Mouse (Mus musculus) midbrain, embryonic 11.5 days (tissue): ENCODE data around the gene Gstt2. TPM values are rescaled to one million over a fixed set of nuclear protein-coding genes. Genes with fewer than 3 reads are reported as not detected.
A peak's percentile ranks its signal among the peaks of the same experiment; 100 is the strongest.

Experiments used
- ATAC-seq: fragments of 200-750 bp; cut with Nextera tagmentation; 2 replicates; pipeline ENCODE4 v1.8.0; 2017; ENCODE audit warnings: moderate TSS enrichment, moderate library complexity; ENCODE audit not compliant: low FRiP score
- DNase-seq: peaks from one replicate; pipeline ENCODE4 v3.0.0; 2015; ENCODE audit warnings: low spot score; ENCODE audit errors: missing footprints
- H3K27ac ChIP-seq: fragments of 300-500 bp; sonication (generic); 2 replicates; pipeline ENCODE4 v1.5.1; 2014; ENCODE audit warnings: low read depth, low read length
- H3K27me3 ChIP-seq: fragments of 300-500 bp; sonication (generic); 2 replicates; pipeline ENCODE4 v1.6.1; 2014; ENCODE audit warnings: mild to moderate bottlenecking, low read length, moderate library complexity, mixed read lengths; ENCODE audit not compliant: control insufficient read depth, insufficient read depth
- H3K36me3 ChIP-seq: fragments of 300-500 bp; sonication (generic); 2 replicates; pipeline ENCODE4 v1.6.1; 2014; ENCODE audit warnings: mild to moderate bottlenecking, low read length, moderate library complexity, mixed read lengths; ENCODE audit not compliant: control insufficient read depth, insufficient read depth
- H3K4me1 ChIP-seq: fragments of 300-500 bp; sonication (generic); 2 replicates; pipeline ENCODE4 v1.6.1; 2014; ENCODE audit warnings: low read length; ENCODE audit not compliant: control insufficient read depth, insufficient read depth
- H3K4me2 ChIP-seq: fragments of 300-500 bp; sonication (generic); 2 replicates; pipeline ENCODE4 v1.6.1; 2014; ENCODE audit warnings: mild to moderate bottlenecking, moderate library complexity
- H3K4me3 ChIP-seq: fragments of 300-500 bp; sonication (generic); 2 replicates; pipeline ENCODE4 v1.5.1; 2014; ENCODE audit warnings: low read depth, low read length
- H3K9ac ChIP-seq: fragments of 300-500 bp; sonication (generic); 2 replicates; pipeline ENCODE4 v1.6.1; 2014; ENCODE audit warnings: low read length
- H3K9me3 ChIP-seq: fragments of 300-500 bp; sonication (generic); 2 replicates; pipeline ENCODE4 v1.6.1; 2016; ENCODE audit warnings: low read length; ENCODE audit not compliant: control insufficient read depth
- WGBS: fragments of 180-500 bp; shearing (Covaris S2); extraction: QIAGEN DNeasy Blood & Tissue Kit; methylation state at CpG from one replicate; pipeline ENCODE4 v1.1.7; 2014; 5-methylcytosine and 5-hydroxymethylcytosine counted together
- polyA plus RNA-seq: library from polyadenylated mRNA; unstranded; fragments of >200 nt; fragmentation: Nextera tagmentation; extraction: Ambion mirVana; gene quantifications from 2 replicates; pipeline ENCODE4 v1.2.1, GENCODE M21; 2014

Gstt2 gene
- polyA plus RNA-seq, 1 experiment from 2014 or later: 8.4 TPM

- no peak overlapping the region for H3K9ac ChIP-seq
- peaks cover 22% of the 10 kb centered on the region for H3K4me1 ChIP-seq
- H3K9me3 ChIP-seq: no peaks in the 10 kb centered on the region
- 0 out of 2 replicates have a peak, but pooled peaks cover 5% of the 10 kb centered on the region for H3K36me3 ChIP-seq
- WGBS: 89% methylated on average over 3 of the region's 3 CpGs
- H3K27me3 ChIP-seq: no peaks in the 10 kb centered on the region
- H3K4me2 ChIP-seq: no peak overlapping the region
- ATAC-seq: no peak
- H3K4me3 ChIP-seq: no peak overlapping the region
- no peak for DNase-seq
- H3K27ac ChIP-seq: no peak overlapping the region
Observed at GRCm38 (mm10) chr10:75856976-75857375, 19.8 kb upstream of the Gstt2 start.

DNA sequence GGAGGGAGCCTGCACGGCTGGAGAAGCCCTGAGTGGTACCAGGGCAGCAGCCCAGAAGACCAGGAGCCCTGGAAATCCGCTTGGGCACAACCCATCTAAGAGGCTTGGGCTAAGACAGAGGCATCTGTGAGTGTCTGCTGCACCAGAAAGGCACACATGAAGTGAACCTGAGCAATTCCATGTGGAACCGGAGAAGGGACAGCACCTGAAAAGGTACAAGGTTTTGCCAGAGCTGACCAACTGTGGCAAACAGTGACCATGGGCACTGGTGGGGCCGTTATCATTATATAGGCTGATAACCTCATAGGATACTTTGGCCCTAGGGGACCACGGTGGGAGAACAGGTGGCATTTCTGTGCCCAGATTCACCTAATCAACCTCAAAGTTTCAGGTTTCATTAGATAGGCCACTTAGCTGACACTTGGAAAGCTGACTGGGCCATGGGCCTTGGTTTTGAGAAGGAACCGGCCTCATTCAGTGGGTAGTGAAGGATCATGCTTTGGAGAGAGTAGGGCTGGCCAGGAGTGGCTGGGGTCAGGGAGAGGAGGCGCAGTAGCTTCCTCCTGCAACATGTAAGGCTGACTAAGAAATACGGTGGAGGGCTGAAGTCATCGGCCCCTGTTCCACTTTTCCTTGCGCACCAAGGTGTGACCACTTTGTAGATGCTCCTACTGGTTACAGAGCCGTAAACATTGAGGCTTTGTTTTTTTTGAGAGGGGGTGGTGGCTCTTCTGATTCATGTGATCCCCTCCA is 19.1 kb upstream of the Gstt2 start:
- 0 out of 2 replicates have a peak, but pooled peaks cover 5% of the 10 kb centered on the region for H3K36me3 ChIP-seq
- H3K9me3 ChIP-seq: no peaks in the 10 kb centered on the region
- WGBS: 85% methylated on average over 11 of the region's 11 CpGs
- H3K4me1 ChIP-seq: peaks cover 21% of the 10 kb centered on the region
- no peak overlapping the region for H3K4me2 ChIP-seq
- H3K4me3 ChIP-seq: no peak overlapping the region
- no peak overlapping the region for H3K9ac ChIP-seq
- ATAC-seq: no peak
- H3K27ac ChIP-seq: no peak overlapping the region
- DNase-seq: peak; percentile 80
- H3K27me3 ChIP-seq: no peaks in the 10 kb centered on the region

DNA sequence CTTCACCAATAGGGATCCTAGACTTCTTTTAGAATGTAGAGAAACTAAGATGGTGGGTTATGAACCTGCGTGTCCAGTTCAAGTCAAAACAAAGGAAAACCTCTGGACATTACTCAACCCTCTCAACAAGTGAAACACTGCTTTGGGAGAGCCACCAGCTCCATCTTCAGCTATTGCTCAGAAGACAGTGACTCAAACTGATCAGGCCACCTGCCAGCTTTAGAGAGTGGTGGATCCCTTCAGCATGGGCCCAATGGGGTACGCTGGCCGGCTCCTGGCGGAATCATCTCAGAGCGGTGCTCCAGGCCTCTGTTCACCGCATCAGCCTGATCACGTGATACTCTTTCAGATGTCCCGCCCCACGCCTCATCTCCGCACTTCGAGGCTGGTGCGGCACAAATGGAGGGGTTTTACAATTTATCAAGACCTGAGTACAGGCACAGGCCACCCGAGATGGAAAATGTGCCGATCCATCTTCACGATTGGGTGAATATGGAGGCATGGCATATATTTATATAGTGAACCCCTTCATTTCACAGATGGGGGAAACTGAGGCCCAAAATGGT is 18.3 kb upstream of the Gstt2 start:
- H3K27me3 ChIP-seq: no peaks in the 10 kb centered on the region
- H3K9me3 ChIP-seq: no peaks in the 10 kb centered on the region
- no peak overlapping the region for H3K27ac ChIP-seq
- WGBS: 91% methylated on average over 15 of the region's 15 CpGs
- H3K4me3 ChIP-seq: no peak overlapping the region
- peak; percentile 75 for DNase-seq
- H3K4me1 ChIP-seq: peaks cover 14% of the 10 kb centered on the region
- no peak overlapping the region for H3K4me2 ChIP-seq
- H3K36me3 ChIP-seq: 0 out of 2 replicates have a peak, but pooled peaks cover 5% of the 10 kb centered on the region
- no peak overlapping the region for H3K9ac ChIP-seq
- no peak for ATAC-seq

DNA sequence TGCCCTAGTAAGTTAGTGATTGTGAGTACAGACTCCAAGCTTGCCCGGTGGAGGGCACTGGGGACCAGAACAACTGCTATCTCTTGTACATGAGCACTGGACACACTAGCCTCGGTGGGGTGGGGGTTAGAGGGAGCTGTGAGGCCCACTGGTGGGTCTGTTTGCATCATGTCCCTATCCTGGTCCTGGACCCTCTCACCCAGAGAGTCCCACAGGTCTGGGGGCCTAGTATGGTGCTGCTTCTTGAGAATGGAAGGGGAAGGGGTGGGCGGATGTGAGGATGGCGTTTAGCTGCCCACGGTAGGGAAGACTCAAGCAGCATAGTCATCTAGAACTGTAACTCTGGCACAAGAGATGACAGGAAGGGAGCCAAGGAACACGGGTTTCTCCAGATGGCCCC is 17.6 kb upstream of the Gstt2 start:
- H3K9ac ChIP-seq: no peak overlapping the region
- no peak overlapping the region for H3K4me3 ChIP-seq
- H3K4me2 ChIP-seq: no peak overlapping the region
- ATAC-seq (no peak), DNase-seq (no peak)
- H3K27me3 ChIP-seq: no peaks in the 10 kb centered on the region
- no peak overlapping the region for H3K27ac ChIP-seq
- no peaks in the 10 kb centered on the region for H3K9me3 ChIP-seq
- 0 out of 2 replicates have a peak, but pooled peaks cover 5% of the 10 kb centered on the region for H3K36me3 ChIP-seq
- H3K4me1 ChIP-seq: peaks cover 12% of the 10 kb centered on the region; the same call in 1 of the 2 replicates
- 82% methylated on average over 6 of the region's 6 CpGs for whole genome bisulfite sequencing

GRCm38 (mm10) chr10:75854096-75854495 is 16.9 kb upstream of the Gstt2 start:
- no peak overlapping the region for H3K27ac ChIP-seq
- H3K27me3 ChIP-seq: no peaks in the 10 kb centered on the region
- WGBS: 40% methylated on average over 5 of the region's 5 CpGs
- ATAC-seq: no peak
- H3K36me3 ChIP-seq: 0 out of 2 replicates have a peak, but pooled peaks cover 5% of the 10 kb centered on the region
- H3K9me3 ChIP-seq: no peaks in the 10 kb centered on the region
- no peak overlapping the region for H3K4me2 ChIP-seq
- H3K9ac ChIP-seq: no peak overlapping the region
- peaks cover 11% of the 10 kb centered on the region; the same call in 1 of the 2 replicates for H3K4me1 ChIP-seq
- peak; percentile 69 for DNase-seq
- no peak overlapping the region for H3K4me3 ChIP-seq

DNA sequence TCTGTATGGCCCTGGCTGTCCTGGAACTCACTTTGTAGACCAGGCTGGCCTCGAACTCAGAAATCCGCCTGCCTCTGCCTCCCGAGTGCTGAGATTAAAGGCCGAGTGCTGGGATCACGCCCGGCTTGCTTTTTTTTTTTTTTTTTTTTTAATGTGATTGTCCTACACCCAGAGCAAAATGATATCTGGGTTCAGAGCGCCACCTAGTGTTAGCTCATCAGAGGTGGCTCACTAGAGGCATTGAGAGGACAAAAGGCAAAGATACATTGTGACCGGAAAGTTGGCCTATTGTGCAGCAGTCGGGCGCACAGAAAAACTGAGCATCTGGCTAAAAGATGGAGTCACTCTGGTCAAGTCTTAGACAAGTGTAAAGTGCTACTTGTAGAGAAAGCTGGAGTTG is 16.2 kb upstream of the Gstt2 start:
- Histone ChIP-seq H3K27ac (no peak overlapping the region), H3K27me3 (no peaks in the 10 kb centered on the region), H3K9ac (no peak overlapping the region), H3K4me1 (peaks cover 5% of the 10 kb centered on the region; the same call in 1 of the 2 replicates), H3K36me3 (0 out of 2 replicates have a peak, but pooled peaks cover 5% of the 10 kb centered on the region), H3K9me3 (no peaks in the 10 kb centered on the region), H3K4me3 (no peak overlapping the region), H3K4me2 (no peak overlapping the region)
- DNase-seq (peak; percentile 97), ATAC-seq (peak; percentile 65)
- WGBS: 31% methylated on average over 10 of the region's 10 CpGs

DNA sequence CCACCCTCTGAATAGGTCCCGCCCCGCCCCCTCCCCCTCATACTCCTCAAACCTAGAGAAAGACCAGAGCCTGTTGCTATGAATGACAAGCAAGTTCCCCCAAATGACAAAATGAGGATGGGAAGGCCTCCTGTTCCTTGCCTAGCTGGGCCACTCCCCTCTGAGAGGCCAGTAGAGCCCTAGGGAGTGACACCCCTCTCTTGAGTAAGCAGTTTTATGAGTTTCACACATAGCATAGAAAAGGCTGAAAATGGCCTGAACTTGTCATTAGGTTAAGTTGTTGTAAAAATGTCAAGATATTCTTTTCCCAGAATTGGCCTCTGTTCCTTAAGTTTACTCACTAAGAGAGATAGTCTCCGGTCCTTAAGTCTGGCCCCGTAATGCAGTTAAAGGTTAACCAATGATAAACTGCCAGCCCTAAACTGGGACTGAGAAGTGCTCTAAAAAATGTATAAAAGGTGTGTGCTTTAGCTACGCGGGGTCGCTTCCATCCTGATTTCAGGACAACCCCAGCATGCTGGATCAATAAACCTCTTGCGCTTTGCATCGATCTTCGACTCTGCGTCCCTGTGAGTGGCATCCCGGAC is 15.4 kb upstream of the Gstt2 start:
- Histone ChIP-seq H3K27ac (no peak overlapping the region), H3K27me3 (no peaks in the 10 kb centered on the region), H3K9ac (no peak overlapping the region), H3K36me3 (0 out of 2 replicates have a peak, but pooled peaks cover 4% of the 10 kb centered on the region), H3K9me3 (no peaks in the 10 kb centered on the region), H3K4me3 (no peak overlapping the region), H3K4me2 (no peak overlapping the region), H3K4me1 (peaks cover 3% of the 10 kb centered on the region; the same call in 1 of the 2 replicates)
- DNase-seq: peak; percentile 79
- 97% methylated on average over 12 of the region's 12 CpGs for WGBS
- no peak for ATAC-seq

- peak; percentile 82 for DNase-seq
- no peak for ATAC-seq
- 28% methylated on average over 3 of the region's 3 CpGs for WGBS
- Histone ChIP-seq H3K4me3 (no peak overlapping the region), H3K4me1 (peaks cover 3% of the 10 kb centered on the region; the same call in 1 of the 2 replicates), H3K9ac (no peak overlapping the region), H3K27me3 (no peaks in the 10 kb centered on the region), H3K36me3 (no peaks in the 10 kb centered on the region), H3K27ac (no peak overlapping the region), H3K9me3 (no peaks in the 10 kb centered on the region), H3K4me2 (no peak overlapping the region)
Observed at GRCm38 (mm10) chr10:75851681-75852080, 14.5 kb upstream of the Gstt2 start.

DNA sequence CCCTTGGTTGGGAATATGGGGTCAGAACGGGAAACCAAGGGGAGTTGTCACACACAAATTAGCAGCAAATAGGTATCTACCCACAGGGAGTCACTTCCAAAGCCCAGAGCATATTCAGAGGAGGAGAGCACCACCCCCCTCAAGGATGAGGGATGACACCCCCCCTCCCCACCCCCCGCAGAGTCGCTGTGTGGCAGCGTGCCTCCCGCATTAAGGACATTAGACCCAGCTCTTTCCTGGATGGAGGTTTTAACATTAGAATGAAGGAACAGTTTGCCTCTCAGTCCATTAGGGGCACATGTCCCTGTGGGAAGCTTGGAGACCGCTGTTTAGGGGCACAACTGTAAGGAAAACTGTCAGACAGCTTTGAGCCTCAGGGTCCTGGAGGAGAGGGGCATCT is 13.9 kb upstream of the Gstt2 start:
- Histone ChIP-seq H3K9ac (no peak overlapping the region), H3K4me1 (peaks cover 3% of the 10 kb centered on the region; the same call in 1 of the 2 replicates)
- no peak for ATAC-seq

More for the DNA sequence above, 13.9 kb upstream of the Gstt2 start:
- WGBS: 4% methylated on average over 6 of the region's 6 CpGs
- DNase-seq: no peak
- Histone ChIP-seq H3K27ac (no peak overlapping the region), H3K36me3 (no peaks in the 10 kb centered on the region), H3K4me3 (no peak overlapping the region), H3K27me3 (no peaks in the 10 kb centered on the region), H3K9me3 (no peaks in the 10 kb centered on the region), H3K4me2 (no peak overlapping the region)
